Mouse (Mus musculus) liver, embryonic 16.5 days (tissue): Measurements from ENCODE around the gene Lamb2. TPM values are rescaled to one million over a fixed set of nuclear protein-coding genes. Genes with fewer than 3 reads are reported as not detected.

Source experiments
- ATAC-seq: fragments of 200-750 bp; cut with Nextera tagmentation; 2 replicates; pipeline ENCODE4 v1.8.0; 2017; ENCODE audit warnings: low read depth, mild to moderate bottlenecking, moderate number of reproducible peaks, moderate library complexity
- H3K27ac ChIP-seq: fragments of 300-500 bp; sonication (generic); 2 replicates; pipeline ENCODE4 v1.5.1; 2014; ENCODE audit warnings: mild to moderate bottlenecking, low read length
- H3K27me3 ChIP-seq: fragments of 300-500 bp; sonication (generic); 2 replicates; pipeline ENCODE4 v1.6.1; 2014; ENCODE audit warnings: low read depth, low read length, mixed read lengths; ENCODE audit not compliant: control insufficient read depth, insufficient read depth
- H3K36me3 ChIP-seq: fragments of 300-500 bp; sonication (generic); 2 replicates; pipeline ENCODE4 v1.6.1; 2014; ENCODE audit warnings: mild to moderate bottlenecking; ENCODE audit not compliant: control insufficient read depth, insufficient read depth
- H3K4me1 ChIP-seq: fragments of 300-500 bp; sonication (generic); 2 replicates; pipeline ENCODE4 v1.6.1; 2014; ENCODE audit warnings: low read depth, low read length, mixed read lengths; ENCODE audit not compliant: control insufficient read depth
- H3K4me2 ChIP-seq: fragments of 300-500 bp; sonication (generic); 2 replicates; pipeline ENCODE4 v1.6.1; 2014; ENCODE audit warnings: low read depth, low read length, mixed read lengths
- H3K4me3 ChIP-seq: fragments of 300-500 bp; sonication (generic); 2 replicates; pipeline ENCODE4 v1.5.1; 2014; ENCODE audit warnings: low read depth, mild to moderate bottlenecking, low read length
- H3K9ac ChIP-seq: fragments of 300-500 bp; sonication (generic); 2 replicates; pipeline ENCODE4 v1.6.1; 2014; ENCODE audit warnings: low read depth, low read length
- H3K9me3 ChIP-seq: fragments of 300-500 bp; sonication (generic); replicated peaks from 2 replicates; pipeline ENCODE4 v1.6.1; 2016; ENCODE audit warnings: low read length; ENCODE audit not compliant: control insufficient read depth
- WGBS: fragments of 180-500 bp; shearing (Covaris S2); extraction: QIAGEN DNeasy Blood & Tissue Kit; methylation state at CpG from one replicate; pipeline ENCODE4 v1.1.7; 2014; ENCODE audit not compliant: insufficient replicate concordance; 5-methylcytosine and 5-hydroxymethylcytosine counted together
- polyA plus RNA-seq: library from polyadenylated mRNA; unstranded; fragments of >200 nt; fragmentation: Nextera tagmentation; extraction: Ambion mirVana; gene quantifications from 2 replicates; pipeline ENCODE4 v1.2.1, GENCODE M21; 2015

The Lamb2 gene
- polyA plus RNA-seq, 1 experiment from 2014 or later, result 10.7 TPM

GRCm38 (mm10) chr9:108456953-108457352 is 22.6 kb upstream of the Lamb2 start:
- ATAC-seq, result no peak
- Histone ChIP-seq H3K4me1 (peaks cover 30% of the 10 kb centered on the region), H3K27me3 (no peaks in the 10 kb centered on the region), H3K9me3 (no peaks in the 10 kb centered on the region), H3K9ac (no peak overlapping the region), H3K4me3 (no peak overlapping the region), H3K4me2 (no peak overlapping the region), H3K27ac (no peak overlapping the region), H3K36me3 (no peaks in the 10 kb centered on the region)
- 76% methylated on average over 10 of the region's 10 CpGs for WGBS

DNA sequence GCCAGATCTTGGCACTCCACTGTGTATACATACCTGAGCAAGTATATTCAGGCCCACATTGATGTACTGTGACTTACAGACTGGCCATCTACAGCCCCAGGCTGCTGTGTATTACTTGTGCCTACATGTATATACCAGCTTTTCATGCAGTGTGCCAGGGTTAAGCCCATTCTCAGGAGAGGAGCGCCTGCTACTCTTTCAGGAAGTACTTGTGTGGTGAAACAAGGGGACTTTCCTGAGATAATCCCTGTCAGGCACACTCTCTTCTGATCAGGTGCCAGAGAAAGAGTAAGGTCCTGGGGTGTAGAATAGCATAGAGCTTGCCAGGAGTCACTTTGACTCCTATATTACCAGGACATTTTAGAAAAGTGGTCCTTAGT is 19.6 kb upstream of the Lamb2 start:
- Histone ChIP-seq H3K27me3 (no peaks in the 10 kb centered on the region), H3K9me3 (no peaks in the 10 kb centered on the region), H3K36me3 (peaks cover 4% of the 10 kb centered on the region), H3K4me3 (peak overlapping the region; percentile 89), H3K4me2 (peak overlapping the region; percentile 85), H3K27ac (peak overlapping the region; percentile 88), H3K4me1 (peaks cover 23% of the 10 kb centered on the region), H3K9ac (peak overlapping the region; percentile 85; the same call in 1 of the 2 replicates)
- WGBS, result 86% methylated on average over 1 of the region's 1 CpGs
- ATAC-seq, result no peak

GRCm38 (mm10) chr9:108460319-108461178 is 19.0 kb upstream of the Lamb2 start, which contains the start of gene Ccdc71:
Ccdc71 (plus strand) TSS chr9:108460527.
- Histone ChIP-seq H3K9me3 (no peaks in the 10 kb centered on the region), H3K27ac (peak within 1 kb of the TSS; percentile 88), H3K4me1 (peaks cover 23% of the 10 kb centered on the region), H3K4me3 (peak within 1 kb of the TSS; percentile 89), H3K27me3 (no peaks in the 10 kb centered on the region), H3K36me3 (peaks cover 4% of the 10 kb centered on the region), H3K4me2 (peak within 1 kb of the TSS; percentile 85), H3K9ac (peak within 1 kb of the TSS; percentile 85)
- under 1% methylated on average over 52 of the region's 52 CpGs for WGBS
- peak; percentile 89 for ATAC-seq

DNA sequence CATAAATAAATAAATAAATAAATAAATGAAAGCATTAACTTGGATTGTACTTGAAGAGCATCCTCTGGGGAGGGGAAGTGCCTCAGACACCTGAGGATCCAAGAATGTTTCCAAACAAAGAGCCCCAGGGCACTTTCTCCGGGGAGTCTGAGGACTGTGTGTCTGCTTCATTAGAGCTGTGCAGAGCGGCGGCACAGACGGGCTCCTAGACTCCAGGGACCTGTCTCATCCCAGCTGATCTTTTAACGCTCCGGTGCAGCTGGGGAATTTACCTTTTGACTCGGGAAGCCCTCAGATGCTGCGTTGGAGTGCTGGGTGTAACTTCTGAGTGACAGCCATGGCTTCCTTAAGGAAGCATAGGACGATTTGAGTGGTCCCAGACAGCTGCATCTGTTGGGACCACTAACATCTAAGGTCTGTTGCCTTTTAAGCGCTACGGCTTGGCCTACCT is 18.3 kb upstream of the Lamb2 start, which contains the start of gene Klhdc8b:
Gene Klhdc8b (minus strand): TSS at position 401 of the 451 bp plus-strand sequence.
- 30% methylated on average over 11 of the region's 11 CpGs for WGBS
- ATAC-seq, result no peak
- Histone ChIP-seq H3K27ac (peak within 1 kb of the TSS; percentile 88), H3K9me3 (no peaks in the 10 kb centered on the region), H3K27me3 (no peaks in the 10 kb centered on the region), H3K9ac (peak within 1 kb of the TSS; percentile 85), H3K4me2 (peak within 1 kb of the TSS; percentile 85), H3K4me3 (peak within 1 kb of the TSS; percentile 89), H3K36me3 (peaks cover 4% of the 10 kb centered on the region), H3K4me1 (peaks cover 20% of the 10 kb centered on the region)

- WGBS, result 80% methylated on average over 5 of the region's 5 CpGs
- H3K27ac ChIP-seq, result no peak overlapping the region
- ATAC-seq, result no peak
Observed at GRCm38 (mm10) chr9:108461675-108462074, 17.9 kb upstream of the Lamb2 start.

GRCm38 (mm10) chr9:108462192-108462591 is 17.3 kb upstream of the Lamb2 start:
- peaks cover 4% of the 10 kb centered on the region for H3K36me3 ChIP-seq
- no peak overlapping the region for H3K9ac ChIP-seq
- H3K9me3 ChIP-seq, result no peaks in the 10 kb centered on the region
- peaks cover 17% of the 10 kb centered on the region for H3K4me1 ChIP-seq
- ATAC-seq, result no peak
- no peaks in the 10 kb centered on the region for H3K27me3 ChIP-seq
- H3K4me2 ChIP-seq, result no peak overlapping the region
- 78% methylated on average over 10 of the region's 10 CpGs for WGBS
- no peak overlapping the region for H3K4me3 ChIP-seq
- no peak overlapping the region for H3K27ac ChIP-seq

More at GRCm38 (mm10) chr9:108461675-108462074, 17.9 kb upstream of the Lamb2 start:
- Histone ChIP-seq H3K4me3 (peak overlapping the region; percentile 89), H3K4me1 (peaks cover 17% of the 10 kb centered on the region), H3K36me3 (peaks cover 4% of the 10 kb centered on the region), H3K27me3 (no peaks in the 10 kb centered on the region), H3K4me2 (peak overlapping the region; percentile 85), H3K9me3 (no peaks in the 10 kb centered on the region), H3K9ac (no peak overlapping the region)

GRCm38 (mm10) chr9:108463713-108464112 is 15.8 kb upstream of the Lamb2 start:
- peaks cover 17% of the 10 kb centered on the region for H3K4me1 ChIP-seq
- WGBS, result 91% methylated on average over 9 of the region's 9 CpGs
- no peak overlapping the region for H3K27ac ChIP-seq
- no peaks in the 10 kb centered on the region for H3K27me3 ChIP-seq
- no peaks in the 10 kb centered on the region for H3K9me3 ChIP-seq
- H3K9ac ChIP-seq, result no peak overlapping the region
- H3K4me3 ChIP-seq, result no peak overlapping the region
- H3K4me2 ChIP-seq, result no peak overlapping the region
- ATAC-seq, result no peak
- peaks cover 4% of the 10 kb centered on the region for H3K36me3 ChIP-seq

DNA sequence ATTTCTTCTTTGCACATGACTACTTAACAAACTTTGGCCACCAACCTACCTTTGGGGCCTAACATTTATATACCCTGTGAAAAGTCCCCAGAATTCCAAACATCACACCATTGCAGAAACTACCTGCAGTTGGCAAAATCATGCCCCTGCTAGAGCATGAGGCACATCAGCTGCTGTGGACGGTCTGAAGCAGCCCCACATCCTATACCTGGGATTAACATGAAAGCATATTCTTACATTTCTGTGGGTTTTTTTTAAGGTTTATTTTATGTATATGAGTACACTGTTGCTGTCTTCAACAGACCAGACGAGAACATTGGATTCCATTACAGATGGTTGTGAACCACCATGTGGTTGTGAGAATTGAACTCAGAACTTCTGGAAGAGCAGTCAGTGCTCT is 13.3 kb upstream of the Lamb2 start:
- H3K9ac ChIP-seq, result no peak overlapping the region
- 62% methylated on average over 2 of the region's 2 CpGs for WGBS
- H3K4me3 ChIP-seq, result no peak overlapping the region
- H3K36me3 ChIP-seq, result peaks cover 4% of the 10 kb centered on the region
- no peaks in the 10 kb centered on the region for H3K9me3 ChIP-seq
- no peak overlapping the region for H3K4me2 ChIP-seq
- ATAC-seq, result no peak
- H3K27me3 ChIP-seq, result no peaks in the 10 kb centered on the region
- H3K4me1 ChIP-seq, result peaks cover 10% of the 10 kb centered on the region
- H3K27ac ChIP-seq, result no peak overlapping the region

DNA sequence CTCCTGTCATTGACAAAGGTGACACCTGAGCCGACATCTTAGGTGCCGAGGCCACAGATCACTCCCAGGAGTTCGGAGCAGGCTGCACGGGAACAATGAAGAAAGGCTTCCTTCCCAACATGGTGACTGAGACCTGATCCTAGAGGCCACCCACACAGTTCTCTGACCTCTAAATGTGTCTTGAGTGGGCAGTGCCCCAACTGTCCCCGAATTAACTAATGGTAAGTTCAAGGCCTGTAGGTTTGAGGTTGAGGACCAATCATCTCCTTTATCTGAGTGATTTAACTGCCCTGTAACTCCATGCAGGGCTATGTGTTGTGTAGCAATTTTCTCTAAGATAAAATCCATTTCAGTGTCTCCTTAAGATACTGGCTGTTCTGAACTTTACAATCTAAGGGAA is 10.1 kb upstream of the Lamb2 start:
- Histone ChIP-seq H3K9ac (no peak overlapping the region), H3K9me3 (no peaks in the 10 kb centered on the region), H3K36me3 (no peaks in the 10 kb centered on the region; the same call in 1 of the 2 replicates), H3K27ac (no peak overlapping the region), H3K4me3 (no peak overlapping the region), H3K4me2 (no peak overlapping the region), H3K27me3 (no peaks in the 10 kb centered on the region), H3K4me1 (no peaks in the 10 kb centered on the region)
- ATAC-seq, result no peak
- WGBS, result 60% methylated on average over 5 of the region's 5 CpGs
